Mouse (Mus musculus) hindlimb bud, embryonic 11.5 days (tissue): ENCODE results near the gene Ica1l.
"Not testable (repeated sequence)": the region's sequence is repeated elsewhere in the genome, so short reads cannot be mapped to it uniquely, and the experiment has no call there.

ENCODE experiments used
- DNase-seq: peaks from one replicate; pipeline ENCODE4 v3.0.0-alpha.2; 2012; ENCODE audit warnings: low read depth, low spot score; ENCODE audit errors: extremely low spot score

Ica1l gene

GRCm38 (mm10) chr1:60042796-60043469 lies at the start of gene Ica1l:
Ica1l (minus strand) TSS chr1:60043184.
- DNase-seq: no peak

GRCm38 (mm10) chr1:60076411-60076810 lies 33.4 kb upstream of the Ica1l start:
- DNase-seq: no peak

GRCm38 (mm10) chr1:60075590-60075989 lies 32.6 kb upstream of the Ica1l start:
- no peak for DNase-seq

GRCm38 (mm10) chr1:60074935-60075334 lies 32.0 kb upstream of the Ica1l start:
- DNase-seq: no peak

GRCm38 (mm10) chr1:60070725-60071124 lies 27.7 kb upstream of the Ica1l start:
- DNase-seq: not testable (repeated sequence)

GRCm38 (mm10) chr1:60056310-60056709 lies 13.3 kb upstream of the Ica1l start:
- DNase-seq: no peak

- no peak for DNase-seq
Observed at GRCm38 (mm10) chr1:60054659-60055058, 11.7 kb upstream of the Ica1l start.

- not testable (repeated sequence) for DNase-seq
Observed at GRCm38 (mm10) chr1:60047481-60047880, 4.5 kb upstream of the Ica1l start.

GRCm38 (mm10) chr1:60044595-60044994 lies 1.6 kb upstream of the Ica1l start:
- no peak for DNase-seq

- no peak for DNase-seq
Observed at GRCm38 (mm10) chr1:60042398-60042795, 587 bp downstream of the Ica1l start.

GRCm38 (mm10) chr1:60035044-60035443 lies 7.9 kb downstream of the Ica1l start:
- DNase-seq: no peak

- no peak for DNase-seq
Observed at GRCm38 (mm10) chr1:60017031-60017469, 25.9 kb downstream of the Ica1l start.

- no peak for DNase-seq
Observed at GRCm38 (mm10) chr1:60016136-60016611, 26.8 kb downstream of the Ica1l start.

- no peak for DNase-seq
Observed at GRCm38 (mm10) chr1:60015511-60015910, 27.5 kb downstream of the Ica1l start.

GRCm38 (mm10) chr1:60013779-60014178 lies 29.2 kb downstream of the Ica1l start:
- DNase-seq: no peak

- no peak for DNase-seq
Observed at GRCm38 (mm10) chr1:60008743-60009142, 34.2 kb downstream of the Ica1l start.

- DNase-seq: no peak
Observed at GRCm38 (mm10) chr1:60007337-60007736, 35.6 kb downstream of the Ica1l start.

- DNase-seq: no peak
Observed at GRCm38 (mm10) chr1:60000319-60000718, 42.7 kb downstream of the Ica1l start.

GRCm38 (mm10) chr1:59997352-59997751 lies 45.6 kb downstream of the Ica1l start:
- no peak for DNase-seq

- DNase-seq: no peak
Observed at GRCm38 (mm10) chr1:59995646-59996045, 47.3 kb downstream of the Ica1l start.

- no peak for DNase-seq
Observed at GRCm38 (mm10) chr1:59987399-59988040, 55.5 kb downstream of the Ica1l start.

- no peak for DNase-seq
Observed at GRCm38 (mm10) chr1:59986626-59987025, 56.4 kb downstream of the Ica1l start.
